8 mouse cellular contexts compared by ENCODE assay signal in the genomic region with DNA sequence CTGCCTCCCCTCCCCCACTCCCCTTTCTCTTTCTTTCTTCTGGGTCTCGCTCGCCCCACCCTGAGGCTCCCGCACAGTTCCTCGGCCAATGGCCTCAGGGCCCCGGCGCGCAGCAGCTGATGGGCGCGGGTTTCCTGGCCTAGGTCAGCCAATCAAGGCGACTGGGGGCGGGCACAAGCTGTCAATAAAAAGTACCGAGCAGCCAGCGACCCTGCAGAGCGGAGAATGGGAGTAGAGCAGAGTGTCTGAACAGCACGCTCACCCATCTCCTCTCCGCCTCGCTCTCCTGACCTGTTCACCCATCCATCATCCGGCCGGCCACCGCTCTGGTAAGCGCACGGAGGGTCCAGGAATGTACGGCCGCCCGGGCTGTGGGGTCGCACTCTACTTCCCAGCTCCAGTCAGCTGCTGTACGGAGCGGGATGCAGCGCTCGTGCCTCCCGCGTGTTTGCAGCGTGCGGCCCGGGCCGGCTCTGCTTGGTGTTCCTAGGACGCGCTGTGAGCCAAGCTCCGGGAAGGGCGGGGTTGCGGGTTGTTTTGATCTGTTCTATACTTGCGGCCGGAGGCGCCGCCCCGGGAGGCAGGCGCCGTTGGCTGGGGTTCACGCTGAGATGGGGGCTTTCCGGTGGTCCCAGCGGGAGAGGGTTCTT. TPM values are rescaled to one million over a fixed set of nuclear protein-coding genes. Genes with fewer than 3 reads are reported as not detected.
DNase-seq lines count a peak whose midpoint lies in the region; ATAC-seq and TF ChIP-seq lines count a peak whose summit lies in the region.

A gene (plus strand): TSS at position 214 of the 650 bp plus-strand sequence.
A gene (minus strand): TSS at position 498 of the 650 bp plus-strand sequence.

- TF ChIP-seq EP300 in CH12.LX (IDR thresholded peaks at IDR 0.05; ENCODE audit: low read length), result no peak
- TF ChIP-seq EP300 in heart, postnatal 0 days (IDR thresholded peaks at IDR 0.05; ENCODE audit: low read depth), result peak; percentile 47; the same call in 1 of the 2 replicates

- TF ChIP-seq CTCF in CH12.LX (conservative IDR thresholded peaks at IDR 0.05 in 1 of 2, IDR thresholded peaks at IDR 0.05 in 1 of 2; ENCODE audit: low read depth in 2 of 2, low read length in 2 of 2), result no peak
- TF ChIP-seq CTCF in heart, postnatal 0 days (IDR thresholded peaks at IDR 0.05; ENCODE audit: low read depth), result no peak
- no peak; the same call in 1 of the 2 replicates for TF ChIP-seq CTCF in testis, adult 2 months (IDR thresholded peaks at IDR 0.05; ENCODE audit: control insufficient read depth, insufficient read depth, insufficient replicate concordance, low read depth, low read length)

- peak; percentile 95 for DNase-seq in CH12.LX (ENCODE audit: extremely low read depth)
- peak; percentile 87 for DNase-seq in c-Kit-positive CD71-positive TER-119-negative erythroid progenitor cells, embryonic 14.5 days (ENCODE audit: low read depth)
- DNase-seq in heart, postnatal 0 days (ENCODE audit: low spot score), result peak; percentile 98
- DNase-seq in kidney, postnatal 4 days, result peak; percentile 97 to 99

- peak within 1 kb of the TSS; percentile 75 for H3K4me2 ChIP-seq in CH12.LX (ENCODE audit: insufficient read depth, low read depth, poor library complexity, severe bottlenecking)
- H3K4me2 ChIP-seq in forebrain, embryonic 12.5 days, result peak within 1 kb of the TSS; percentile 79
- peak within 1 kb of the TSS; percentile 81 for H3K4me2 ChIP-seq in heart, postnatal 0 days (ENCODE audit: low read depth, low read length)
- H3K4me2 ChIP-seq in liver, embryonic 16.5 days (ENCODE audit: low read depth, low read length), result peak within 1 kb of the TSS; percentile 89
- H3K4me2 ChIP-seq in neural tube, embryonic 13.5 days, result peak within 1 kb of the TSS; percentile 92

- H3K9ac ChIP-seq in CH12.LX (ENCODE audit: insufficient read depth, low read depth), result peak within 1 kb of the TSS; percentile 61
- H3K9ac ChIP-seq in forebrain, embryonic 12.5 days, result peak within 1 kb of the TSS; percentile 84
- H3K9ac ChIP-seq in heart, postnatal 0 days (replicated peaks; ENCODE audit: low read depth, low read length), result peak within 1 kb of the TSS; percentile 94
- H3K9ac ChIP-seq in liver, embryonic 16.5 days (ENCODE audit: low read depth, low read length), result peak within 1 kb of the TSS; percentile 97
- H3K9ac ChIP-seq in neural tube, embryonic 13.5 days, result peak within 1 kb of the TSS; percentile 89

- H3K27me3 ChIP-seq in CH12.LX (replicated peaks), result no peaks in the 10 kb centered on the region
- H3K27me3 ChIP-seq in forebrain, embryonic 12.5 days, result no peaks in the 10 kb centered on the region
- no peaks in the 10 kb centered on the region for H3K27me3 ChIP-seq in heart, postnatal 0 days (ENCODE audit: control insufficient read depth, insufficient read depth, low read length)
- no peaks in the 10 kb centered on the region for H3K27me3 ChIP-seq in liver, embryonic 16.5 days (ENCODE audit: control insufficient read depth, insufficient read depth, low read depth, low read length)
- H3K27me3 ChIP-seq in neural tube, embryonic 13.5 days, result no peaks in the 10 kb centered on the region
- no peaks in the 10 kb centered on the region for H3K27me3 ChIP-seq in testis, adult 2 months (ENCODE audit: control insufficient read depth, insufficient read depth, low read length)

- H3K79me2 ChIP-seq in CH12.LX (replicated peaks; ENCODE audit: control insufficient read depth, extremely low read depth, insufficient read depth, poor library complexity, severe bottlenecking), result no peaks in the 10 kb centered on the region

- peak; percentile 100 for TF ChIP-seq POLR2A in CH12.LX (IDR thresholded peaks at IDR 0.05; ENCODE audit: low read depth, low read length)
- peak; percentile 99 for TF ChIP-seq POLR2A in testis, adult 2 months (IDR thresholded peaks at IDR 0.05; ENCODE audit: control insufficient read depth, low read depth, low read length)

- WGBS in forebrain, embryonic 12.5 days, result under 1% methylated on average over 51 of the region's 51 CpGs
- WGBS in heart, postnatal 0 days, result under 1% methylated on average over 51 of the region's 51 CpGs
- under 1% methylated on average over 51 of the region's 51 CpGs for WGBS in liver, embryonic 16.5 days (ENCODE audit: insufficient replicate concordance)
- under 1% methylated on average over 51 of the region's 51 CpGs for WGBS in neural tube, embryonic 13.5 days

- peak; percentile 97 for ATAC-seq in forebrain, embryonic 12.5 days (ENCODE audit: low FRiP score)
- ATAC-seq in heart, postnatal 0 days (ENCODE audit: insufficient read depth, low read depth), result peak; percentile 96
- ATAC-seq in liver, embryonic 16.5 days (ENCODE audit: low read depth), result peak; percentile 93
- ATAC-seq in neural tube, embryonic 13.5 days (ENCODE audit: low read depth), result peak; percentile 98

- peak within 1 kb of the TSS; percentile 69 to 97 (median 91) for H3K4me3 ChIP-seq in CH12.LX (replicated peaks in 1 of 3; ENCODE audit: low read depth in 2 of 3, low read length in 2 of 3, poor library complexity in 1 of 3)
- peak within 1 kb of the TSS; percentile 82 for H3K4me3 ChIP-seq in forebrain, embryonic 12.5 days (replicated peaks)
- H3K4me3 ChIP-seq in heart, postnatal 0 days (ENCODE audit: low read depth, low read length), result peak within 1 kb of the TSS; percentile 81
- peak within 1 kb of the TSS; percentile 95 for H3K4me3 ChIP-seq in liver, embryonic 16.5 days (ENCODE audit: low read depth, low read length)
- H3K4me3 ChIP-seq in neural tube, embryonic 13.5 days, result peak within 1 kb of the TSS; percentile 67
- peak within 1 kb of the TSS; percentile 90 for H3K4me3 ChIP-seq in testis, adult 2 months (ENCODE audit: control insufficient read depth, low read depth, low read length)

- no peaks in the 10 kb centered on the region for H3K9me3 ChIP-seq in CH12.LX (replicated peaks; ENCODE audit: low read length)
- no peaks in the 10 kb centered on the region for H3K9me3 ChIP-seq in forebrain, embryonic 12.5 days
- H3K9me3 ChIP-seq in heart, postnatal 0 days (replicated peaks; ENCODE audit: control insufficient read depth, low read length), result no peaks in the 10 kb centered on the region
- H3K9me3 ChIP-seq in liver, embryonic 16.5 days (replicated peaks; ENCODE audit: control insufficient read depth, low read length), result no peaks in the 10 kb centered on the region
- no peaks in the 10 kb centered on the region for H3K9me3 ChIP-seq in neural tube, embryonic 13.5 days

- H3K27ac ChIP-seq in CH12.LX (ENCODE audit: insufficient read depth, low read depth), result peak within 1 kb of the TSS; percentile 34; the same call in 1 of the 2 replicates
- H3K27ac ChIP-seq in forebrain, embryonic 12.5 days, result peak within 1 kb of the TSS; percentile 98
- peak within 1 kb of the TSS; percentile 94 for H3K27ac ChIP-seq in heart, postnatal 0 days (ENCODE audit: low read depth)
- peak within 1 kb of the TSS; percentile 100 for H3K27ac ChIP-seq in liver, embryonic 16.5 days (ENCODE audit: low read length)
- peak within 1 kb of the TSS; percentile 96 for H3K27ac ChIP-seq in neural tube, embryonic 13.5 days (replicated peaks)
- peak within 1 kb of the TSS; percentile 82 for H3K27ac ChIP-seq in testis, adult 2 months (ENCODE audit: control insufficient read depth, insufficient read depth, low read depth, low read length)

- in situ Hi-C loops in CH12.LX (cut with MboI; ENCODE audit: low pct_ligation_motif_present, low pct_unique_long_range_greater_than_20kb, low sequenced_read_pairs), result loop anchor here (10.0 kb wide), 1 partner anchor 135 kb away; no protein-coding TSS in a partner anchor

- H3K4me1 ChIP-seq in CH12.LX (ENCODE audit: control insufficient read depth in 1 of 2, insufficient read depth in 2 of 2), result peaks cover 3 to 40% of the 10 kb centered on the region in 2 experiments; a peak in 3 of 4 replicates
- peaks cover 37% of the 10 kb centered on the region for H3K4me1 ChIP-seq in forebrain, embryonic 12.5 days
- H3K4me1 ChIP-seq in heart, postnatal 0 days (ENCODE audit: control insufficient read depth, insufficient read depth), result peaks cover 6% of the 10 kb centered on the region
- H3K4me1 ChIP-seq in liver, embryonic 16.5 days (ENCODE audit: control insufficient read depth, low read depth, low read length), result peaks cover 33% of the 10 kb centered on the region
- H3K4me1 ChIP-seq in neural tube, embryonic 13.5 days (replicated peaks), result peaks cover 41% of the 10 kb centered on the region
- H3K4me1 ChIP-seq in testis, adult 2 months (ENCODE audit: control insufficient read depth, insufficient read depth, low read length), result peaks cover 7% of the 10 kb centered on the region

- no peak for TF ChIP-seq RAD21 in CH12.LX (IDR thresholded peaks at IDR 0.05; ENCODE audit: low read depth, low read length)

- dilution Hi-C loops in CH12.LX (cut with MboI; ENCODE audit: extremely low pct_ligation_motif_present, extremely low pct_unique_long_range_greater_than_20kb, low sequenced_read_pairs), result no loop called here

- H3K36me3 ChIP-seq in CH12.LX (replicated peaks in 1 of 2; ENCODE audit: control insufficient read depth in 1 of 2, insufficient read depth in 1 of 2, low read length in 1 of 2), result peaks cover 11 to 23% of the 10 kb centered on the region in 2 experiments
- peaks cover 18% of the 10 kb centered on the region for H3K36me3 ChIP-seq in forebrain, embryonic 12.5 days (replicated peaks)
- H3K36me3 ChIP-seq in heart, postnatal 0 days (replicated peaks; ENCODE audit: control insufficient read depth, insufficient read depth, low read length), result peaks cover 24% of the 10 kb centered on the region
- H3K36me3 ChIP-seq in liver, embryonic 16.5 days (ENCODE audit: control insufficient read depth, insufficient read depth), result peaks cover 23% of the 10 kb centered on the region
- H3K36me3 ChIP-seq in neural tube, embryonic 13.5 days, result peaks cover 21% of the 10 kb centered on the region
- no peaks in the 10 kb centered on the region for H3K36me3 ChIP-seq in testis, adult 2 months (ENCODE audit: control insufficient read depth, insufficient read depth, low read length)

RNA-seq across cellular contexts. Expression of the first gene that starts in this region (rescaled TPM):
- total RNA-seq in CH12.LX (2012; rRNA removed), result 22.6 and 23.0 TPM in 2 replicates
- total RNA-seq in CH12.LX (2014; rRNA removed), result 49.1 and 51.1 TPM in 2 replicates
- 45.2 and 58.7 TPM in 2 replicates for polyA plus RNA-seq in CH12.LX (2012; ENCODE audit: insufficient read length, low read depth)
- 108 and 119 TPM in 2 replicates for polyA plus RNA-seq in forebrain, embryonic 12.5 days (2016; fragmentation: Nextera tagmentation; extraction: Ambion mirVana)
- total RNA-seq in heart, postnatal 0 days (2014; rRNA removed; ENCODE audit: low replicate concordance), result 199 and 256 TPM in 2 replicates
- polyA plus RNA-seq in heart, postnatal 0 days (2015; fragmentation: Nextera tagmentation; extraction: Ambion mirVana), result 81.8 and 95.5 TPM in 2 replicates
- 143 and 144 TPM in 2 replicates for polyA plus RNA-seq in liver, embryonic 16.5 days (2015; fragmentation: Nextera tagmentation; extraction: Ambion mirVana)
- 150 and 177 TPM in 2 replicates for polyA plus RNA-seq in neural tube, embryonic 13.5 days (2015; fragmentation: Nextera tagmentation; extraction: Ambion mirVana)
- polyA plus RNA-seq in testis, adult 2 months (2012; rRNA removed), result 605 and 633 TPM in 2 replicates

RNA-seq across cellular contexts. Expression of the second gene that starts in this region (rescaled TPM):
- total RNA-seq in CH12.LX (2012; rRNA removed) (0.04 TPM in 1 of 2 replicates, not detected in the other), CH12.LX (2014; rRNA removed) (not detected in 2 replicates)
- polyA plus RNA-seq in CH12.LX (2012; ENCODE audit: insufficient read length, low read depth), result not detected in 2 replicates
- polyA plus RNA-seq in forebrain, embryonic 12.5 days (2016; fragmentation: Nextera tagmentation; extraction: Ambion mirVana), result 0.79 and 0.85 TPM in 2 replicates
- total RNA-seq in heart, postnatal 0 days (2014; rRNA removed; ENCODE audit: low replicate concordance), result not detected in 2 replicates
- 0.33 and 0.41 TPM in 2 replicates for polyA plus RNA-seq in heart, postnatal 0 days (2015; fragmentation: Nextera tagmentation; extraction: Ambion mirVana)
- 0.40 and 0.58 TPM in 2 replicates for polyA plus RNA-seq in liver, embryonic 16.5 days (2015; fragmentation: Nextera tagmentation; extraction: Ambion mirVana)
- polyA plus RNA-seq in neural tube, embryonic 13.5 days (2015; fragmentation: Nextera tagmentation; extraction: Ambion mirVana), result 1.1 and 1.4 TPM in 2 replicates
- 4.8 and 5.6 TPM in 2 replicates for polyA plus RNA-seq in testis, adult 2 months (2012; rRNA removed)

Comparison
In these comparisons a context has a peak if more than half of its experiments do, and no peak if none do; other contexts are left out.
1. Peak in every context shown above with its lines: DNase-seq, ATAC-seq, H3K4me3 ChIP-seq and H3K27ac ChIP-seq.
2. H3K27ac ChIP-seq: peak in every context shown above with its lines; median percentile 100 in liver, embryonic 16.5 days; 98 in forebrain, embryonic 12.5 days; 96 in neural tube, embryonic 13.5 days; 94 in heart, postnatal 0 days; 82 in testis, adult 2 months; 34 in CH12.LX.